In genomic region chr2:28038391-28039096, GRCm38 (mm10) we compare ENCODE assay signal across 10 mouse cellular contexts. TPM values are rescaled to one million over a fixed set of nuclear protein-coding genes. Genes with fewer than 3 reads are reported as not detected.
DNase-seq lines count a peak whose midpoint lies in the region; ATAC-seq and TF ChIP-seq lines count a peak whose summit lies in the region.
"Had no signal": no experiment of that assay in that cellular context is flagged by ENCODE, and none has a peak within 500 bp of the region (broad histone marks: within the 10 kb centered on the region; RNA-seq: fewer than 3 reads in every experiment).

No protein-coding gene starts in this region.

- DNase-seq in kidney, adult 11 months = peak; percentile 45
- no peak for DNase-seq in kidney, postnatal 10 days
- DNase-seq in cerebellum, postnatal 14 days = peak; percentile 92 to 97
- DNase-seq in hindbrain, postnatal 0 days (ENCODE audit: low spot score) = peak; percentile 85
- peak; percentile 45 for DNase-seq in right cerebral cortex, adult 18-20 months
- DNase-seq in spleen, postnatal 14 days (ENCODE audit: low spot score in 2 of 2) = no peak
- no peak for DNase-seq in testis, postnatal 10 days (ENCODE audit: low spot score)

- no peak for TF ChIP-seq CTCF in hindbrain, postnatal 0 days (IDR thresholded peaks at IDR 0.05; ENCODE audit: low read depth)

- H3K9ac ChIP-seq in hindbrain, postnatal 0 days (replicated peaks; ENCODE audit: low read length) = no peak overlapping the region

- no peaks in the 10 kb centered on the region for H3K27me3 ChIP-seq in hindbrain, postnatal 0 days (ENCODE audit: insufficient read depth, low read length)

- peak; percentile 71 for ATAC-seq in hindbrain, postnatal 0 days
- ATAC-seq in megakaryocyte progenitor cell, adult 5-6 weeks (replicated peaks; ENCODE audit: poor library complexity) = no peak

- 45% methylated on average over 14 of the region's 14 CpGs for WGBS in hindbrain, postnatal 0 days

- H3K4me2 ChIP-seq in hindbrain, postnatal 0 days (ENCODE audit: low read depth, low read length) = no peak overlapping the region

- H3K27ac ChIP-seq in hindbrain, postnatal 0 days = peak overlapping the region; percentile 51; the same call in 1 of the 2 replicates

- H3K36me3 ChIP-seq in hindbrain, postnatal 0 days (ENCODE audit: insufficient read depth, low read length) = no peaks in the 10 kb centered on the region

- H3K9me3 ChIP-seq in hindbrain, postnatal 0 days (ENCODE audit: low read length) = no peaks in the 10 kb centered on the region

- H3K4me3 ChIP-seq in hindbrain, postnatal 0 days (ENCODE audit: low read length) = no peak overlapping the region

- peaks cover 22% of the 10 kb centered on the region for H3K4me1 ChIP-seq in hindbrain, postnatal 0 days (ENCODE audit: insufficient read depth, low read length)

RNA-seq across cellular contexts. Expression of gene Fcnb, which starts 46.1 kb away (rescaled TPM):
- total RNA-seq in hindbrain, postnatal 0 days (2014; rRNA removed) = not detected in 2 replicates
- polyA plus RNA-seq in hindbrain, postnatal 0 days (2015; fragmentation: Nextera tagmentation; extraction: Ambion mirVana) = not detected in 2 replicates
- total RNA-seq in megakaryocyte progenitor cell, adult 5-6 weeks (2015) = 149 and 237 TPM in 2 replicates
- 92.7 and 139 TPM in 2 replicates for total RNA-seq in megakaryocyte progenitor cell, adult 5-6 weeks (2017)
- total RNA-seq: ES-E14; liver, adult 2 months had no signal
- polyA plus RNA-seq: liver, adult 2 months had no signal

Comparison
In these comparisons a context has a peak if more than half of its experiments do, and no peak if none do; other contexts are left out.
1. DNase-seq: peak in kidney, adult 11 months (single experiment), cerebellum, postnatal 14 days (2 of 2), hindbrain, postnatal 0 days (single experiment) and right cerebral cortex, adult 18-20 months (single experiment); none in kidney, postnatal 10 days (single experiment), spleen, postnatal 14 days (0 of 2) and testis, postnatal 10 days (single experiment).
2. RNA of gene Fcnb, which starts 46.1 kb away (total RNA-seq): 92.7 to 237 TPM in megakaryocyte progenitor cell, adult 5-6 weeks; not detected in hindbrain, postnatal 0 days; every median in the first group is over 10 times any median in the second.